Mouse (Mus musculus) kidney, adult 18-20 months (tissue): ENCODE results near the gene Cyp4v3.
"Not testable (repeated sequence)": the region's sequence is repeated elsewhere in the genome, so short reads cannot be mapped to it uniquely, and the experiment has no call there.

ENCODE experiments used
- DNase-seq: peaks from one replicate; pipeline ENCODE4 v3.0.0; 2021

Cyp4v3 gene

GRCm38 (mm10) chr8:45332685-45333409 lies at the start of gene Cyp4v3:
Gene Cyp4v3 (minus strand): TSS chr8:45333216.
- DNase-seq, result peak; percentile 69

- no peak for DNase-seq
Observed at GRCm38 (mm10) chr8:45381963-45382347, 48.9 kb upstream of the Cyp4v3 start, which contains the start of gene Fam149a. Gene Fam149a (minus strand): TSS chr8:45382291.

GRCm38 (mm10) chr8:45381075-45381962 lies 48.3 kb upstream of the Cyp4v3 start:
- no peak for DNase-seq

GRCm38 (mm10) chr8:45380598-45380997 lies 47.6 kb upstream of the Cyp4v3 start:
- DNase-seq, result no peak

- DNase-seq, result no peak
Observed at GRCm38 (mm10) chr8:45374071-45374470, 41.1 kb upstream of the Cyp4v3 start.

- no peak for DNase-seq
Observed at GRCm38 (mm10) chr8:45367154-45367553, 34.1 kb upstream of the Cyp4v3 start.

GRCm38 (mm10) chr8:45363220-45363619 lies 30.2 kb upstream of the Cyp4v3 start:
- DNase-seq, result no peak

GRCm38 (mm10) chr8:45362323-45362722 lies 29.3 kb upstream of the Cyp4v3 start:
- DNase-seq, result peak; percentile 38

GRCm38 (mm10) chr8:45359091-45359605 lies 26.1 kb upstream of the Cyp4v3 start:
- no peak for DNase-seq

GRCm38 (mm10) chr8:45358132-45358918 lies 25.3 kb upstream of the Cyp4v3 start:
- DNase-seq, result peak; percentile 60

GRCm38 (mm10) chr8:45355809-45356208 lies 22.8 kb upstream of the Cyp4v3 start:
- DNase-seq, result no peak

GRCm38 (mm10) chr8:45345031-45345430 lies 12.0 kb upstream of the Cyp4v3 start:
- DNase-seq, result peak; percentile 76

GRCm38 (mm10) chr8:45344298-45344697 lies 11.3 kb upstream of the Cyp4v3 start:
- DNase-seq, result no peak

GRCm38 (mm10) chr8:45341630-45342628 lies 8.9 kb upstream of the Cyp4v3 start:
- DNase-seq, result no peak

- no peak for DNase-seq
Observed at GRCm38 (mm10) chr8:45333493-45333892, 477 bp upstream of the Cyp4v3 start.

- no peak for DNase-seq
Observed at GRCm38 (mm10) chr8:45330856-45331255, 2.2 kb downstream of the Cyp4v3 start.

GRCm38 (mm10) chr8:45329206-45329980 lies 3.6 kb downstream of the Cyp4v3 start:
- DNase-seq, result no peak

GRCm38 (mm10) chr8:45327076-45327475 lies 5.9 kb downstream of the Cyp4v3 start:
- DNase-seq, result not testable (repeated sequence)

GRCm38 (mm10) chr8:45324151-45324550 lies 8.9 kb downstream of the Cyp4v3 start:
- DNase-seq, result no peak

GRCm38 (mm10) chr8:45321365-45321764 lies 11.7 kb downstream of the Cyp4v3 start:
- DNase-seq, result no peak

- DNase-seq, result no peak
Observed at GRCm38 (mm10) chr8:45320930-45321329, 12.1 kb downstream of the Cyp4v3 start.
